ENCODE assay signal across 30 mouse cellular contexts in the genomic region with DNA sequence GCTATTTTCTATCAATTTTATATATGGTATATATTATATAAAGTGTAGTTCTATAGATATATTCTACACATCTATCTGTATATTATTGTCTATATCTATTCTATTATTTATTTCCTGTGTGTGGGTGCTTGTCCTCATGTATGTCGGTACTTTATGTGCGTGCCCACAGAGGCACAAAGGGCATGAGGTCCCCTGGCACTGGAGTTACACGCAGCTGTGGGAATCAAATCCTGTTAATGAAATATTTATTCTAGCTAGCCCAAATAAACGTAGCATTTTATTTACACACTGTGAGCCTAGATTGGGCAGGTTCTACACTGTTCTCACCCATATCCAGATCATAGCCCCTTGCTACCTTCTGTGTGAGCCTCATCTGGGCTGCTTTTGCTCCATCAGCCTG. TPM values are rescaled to one million over a fixed set of nuclear protein-coding genes. Genes with fewer than 3 reads are reported as not detected.
"Had no signal": no experiment of that assay in that cellular context is flagged by ENCODE, and none has a peak within 500 bp of the region (broad histone marks: within the 10 kb centered on the region; RNA-seq: fewer than 3 reads in every experiment).

No protein-coding gene starts in this region.

- H3K27ac ChIP-seq: embryonic facial prominence, embryonic 10.5 days; embryonic facial prominence, embryonic 12.5 days; embryonic facial prominence, embryonic 13.5 days; embryonic facial prominence, embryonic 15.5 days; forebrain, embryonic 10.5 days; forebrain, embryonic 12.5 days; forebrain, embryonic 13.5 days; forebrain, embryonic 15.5 days; gastrocnemius, adult 2 months; heart, adult 2 months had no signal

- H3K4me3 ChIP-seq: embryonic facial prominence, embryonic 10.5 days; embryonic facial prominence, embryonic 12.5 days; embryonic facial prominence, embryonic 13.5 days; embryonic facial prominence, embryonic 15.5 days; erythroblast, embryonic 14.5 days; forebrain, embryonic 10.5 days; forebrain, embryonic 12.5 days; forebrain, embryonic 13.5 days; forebrain, embryonic 15.5 days; gastrocnemius, adult 2 months; heart, adult 2 months had no signal

- ATAC-seq: forebrain, embryonic 13.5 days; forebrain, embryonic 14.5 days; forebrain, embryonic 15.5 days; forebrain, embryonic 16.5 days; forebrain, postnatal 0 days had no signal

- H3K27me3 ChIP-seq: embryonic facial prominence, embryonic 12.5 days; embryonic facial prominence, embryonic 13.5 days; embryonic facial prominence, embryonic 15.5 days; forebrain, embryonic 12.5 days; forebrain, embryonic 13.5 days; forebrain, embryonic 15.5 days had no signal

- H3K9ac ChIP-seq: embryonic facial prominence, embryonic 12.5 days; embryonic facial prominence, embryonic 13.5 days; embryonic facial prominence, embryonic 15.5 days; forebrain, embryonic 12.5 days; forebrain, embryonic 13.5 days; forebrain, embryonic 15.5 days; forebrain, postnatal 0 days had no signal

- H3K4me2 ChIP-seq: embryonic facial prominence, embryonic 12.5 days; embryonic facial prominence, embryonic 13.5 days; embryonic facial prominence, embryonic 15.5 days; forebrain, embryonic 12.5 days; forebrain, embryonic 13.5 days; forebrain, embryonic 15.5 days had no signal

- DNase-seq: cerebellum, adult 8-10 months; cerebellum, adult 9-10 months; cerebellum, adult 9-11 months; cerebellum, postnatal 10 days; cerebellum, postnatal 14 days; cerebellum, postnatal 25 days; cerebellum, postnatal 36 days; embryo, embryonic 11 days; forebrain, postnatal 0 days; gastrocnemius, adult 2 months; gastrocnemius, postnatal 10 days; gastrocnemius, postnatal 14 days; gastrocnemius, postnatal 25 days; gastrocnemius, postnatal 36 days; heart, adult 18-20 months; heart, adult 2 months had no signal

- H3K9me3 ChIP-seq: embryonic facial prominence, embryonic 10.5 days; embryonic facial prominence, embryonic 12.5 days; embryonic facial prominence, embryonic 13.5 days; embryonic facial prominence, embryonic 15.5 days; forebrain, embryonic 10.5 days; forebrain, embryonic 12.5 days; forebrain, embryonic 13.5 days; forebrain, embryonic 15.5 days had no signal

- H3K4me1 ChIP-seq: embryonic facial prominence, embryonic 10.5 days; embryonic facial prominence, embryonic 12.5 days; embryonic facial prominence, embryonic 13.5 days; embryonic facial prominence, embryonic 15.5 days; forebrain, embryonic 10.5 days; forebrain, embryonic 12.5 days; forebrain, embryonic 13.5 days; forebrain, embryonic 15.5 days had no signal

RNA-seq across cellular contexts. Expression of a gene that starts 18.0 kb away (rescaled TPM):
- polyA plus RNA-seq: embryonic facial prominence, embryonic 11.5 days; embryonic facial prominence, embryonic 13.5 days; embryonic facial prominence, embryonic 14.5 days; embryonic facial prominence, embryonic 15.5 days; erythroblast, embryonic 14.5 days; forebrain, embryonic 10.5 days; forebrain, embryonic 11.5 days; forebrain, embryonic 12.5 days; forebrain, embryonic 14.5 days; forebrain, embryonic 15.5 days; forebrain, embryonic 16.5 days; forebrain, postnatal 0 days; heart, adult 2 months had no signal
